14 mouse cellular contexts compared by ENCODE assay signal in genomic region chr1:86217976-86218375, GRCm38 (mm10).
DNase-seq lines count a peak whose midpoint lies in the region; ATAC-seq lines count a peak whose summit lies in the region.
"Had no signal": no experiment of that assay in that cellular context is flagged by ENCODE, and none has a peak within 500 bp of the region (broad histone marks: within the 10 kb centered on the region; RNA-seq: fewer than 3 reads in every experiment).

No protein-coding gene starts in this region.

- no peak overlapping the region for H3K4me2 ChIP-seq in kidney, embryonic 15.5 days
- no peak overlapping the region for H3K4me2 ChIP-seq in midbrain, embryonic 15.5 days
- H3K4me2 ChIP-seq: embryonic facial prominence, embryonic 15.5 days; heart, embryonic 15.5 days had no signal

- no peak; the same call in 1 of the 2 replicates for ATAC-seq in kidney, embryonic 15.5 days (replicated peaks; ENCODE audit: low FRiP score)
- no peak for ATAC-seq in midbrain, embryonic 15.5 days (replicated peaks)
- ATAC-seq: forebrain, embryonic 14.5 days; hindbrain, embryonic 16.5 days had no signal

- H3K27me3 ChIP-seq in kidney, embryonic 15.5 days = no peaks in the 10 kb centered on the region
- no peaks in the 10 kb centered on the region for H3K27me3 ChIP-seq in midbrain, embryonic 15.5 days (replicated peaks)
- H3K27me3 ChIP-seq: embryonic facial prominence, embryonic 15.5 days; heart, embryonic 15.5 days had no signal

- H3K9ac ChIP-seq in kidney, embryonic 15.5 days = no peak overlapping the region
- no peak overlapping the region for H3K9ac ChIP-seq in midbrain, embryonic 15.5 days
- H3K9ac ChIP-seq: embryonic facial prominence, embryonic 15.5 days; heart, embryonic 15.5 days had no signal

- H3K4me3 ChIP-seq in kidney, embryonic 15.5 days (replicated peaks) = no peak overlapping the region
- no peak overlapping the region for H3K4me3 ChIP-seq in midbrain, embryonic 15.5 days
- H3K4me3 ChIP-seq: embryonic facial prominence, embryonic 15.5 days; heart, embryonic 15.5 days had no signal

- H3K4me1 ChIP-seq in kidney, embryonic 15.5 days = peaks cover 6% of the 10 kb centered on the region; the same call in 1 of the 2 replicates
- no peaks in the 10 kb centered on the region for H3K4me1 ChIP-seq in midbrain, embryonic 15.5 days
- H3K4me1 ChIP-seq: embryonic facial prominence, embryonic 15.5 days; heart, embryonic 15.5 days had no signal

- no peak for DNase-seq in kidney, adult 11 months
- DNase-seq in ZHBTc4 (ENCODE audit: low read depth, low spot score) = peak; percentile 29
- peak; percentile 81 for DNase-seq in fat pad, adult 2 months (ENCODE audit: extremely low read depth, low read depth, low spot score)
- peak; percentile 8 for DNase-seq in retina, embryonic 14.5 days (ENCODE audit: low spot score)
- no peak for DNase-seq in urinary bladder, adult 18-20 months (ENCODE audit: low spot score in 2 of 2)
- DNase-seq in layer of hippocampus, adult 8-10 months (ENCODE audit: low spot score in 2 of 2) = no peak
- DNase-seq: cerebellum, adult 8-10 months; right cerebral cortex, postnatal 4 days had no signal

- H3K27ac ChIP-seq in kidney, embryonic 15.5 days = peak overlapping the region; percentile 28; the same call in 1 of the 2 replicates
- H3K27ac ChIP-seq in midbrain, embryonic 15.5 days = no peak overlapping the region
- H3K27ac ChIP-seq: embryonic facial prominence, embryonic 15.5 days; heart, embryonic 15.5 days had no signal

- peaks cover 29% of the 10 kb centered on the region for H3K36me3 ChIP-seq in kidney, embryonic 15.5 days
- peaks cover 10% of the 10 kb centered on the region; the same call in 1 of the 2 replicates for H3K36me3 ChIP-seq in midbrain, embryonic 15.5 days (replicated peaks)

- no peaks in the 10 kb centered on the region for H3K9me3 ChIP-seq in kidney, embryonic 15.5 days (replicated peaks)
- no peaks in the 10 kb centered on the region for H3K9me3 ChIP-seq in midbrain, embryonic 15.5 days
- H3K9me3 ChIP-seq: embryonic facial prominence, embryonic 15.5 days; heart, embryonic 15.5 days had no signal

- WGBS in kidney, embryonic 15.5 days = 34% methylated on average over 6 of the region's 6 CpGs
- 75% methylated on average over 6 of the region's 6 CpGs for WGBS in midbrain, embryonic 15.5 days

Comparison
In these comparisons a context has a peak if more than half of its experiments do, and no peak if none do; other contexts are left out.
1. DNase-seq: peak in ZHBTc4 (single experiment), fat pad, adult 2 months (single experiment) and retina, embryonic 14.5 days (single experiment); none in kidney, adult 11 months (single experiment), urinary bladder, adult 18-20 months (0 of 2) and layer of hippocampus, adult 8-10 months (0 of 2).